Mouse (Mus musculus) intestine, embryonic 16.5 days (tissue): ENCODE data around the gene 4933428G20Rik. TPM values are rescaled to one million over a fixed set of nuclear protein-coding genes. Genes with fewer than 3 reads are reported as not detected.

Experiments used
- ATAC-seq: fragments of 200-750 bp; cut with Nextera tagmentation; 2 replicates; pipeline ENCODE4 v1.8.0; 2017; ENCODE audit warnings: moderate TSS enrichment, moderate library complexity
- H3K27ac ChIP-seq: fragments of 300-500 bp; sonication (generic); 2 replicates; pipeline ENCODE4 v1.5.1; 2014; ENCODE audit warnings: mild to moderate bottlenecking, low read length
- H3K27me3 ChIP-seq: fragments of 300-500 bp; sonication (generic); replicated peaks from 2 replicates; pipeline ENCODE4 v1.6.1; 2014; ENCODE audit warnings: low read length, control low read depth, mixed read lengths; ENCODE audit not compliant: control insufficient read depth, insufficient read depth
- H3K36me3 ChIP-seq: fragments of 300-500 bp; sonication (generic); 2 replicates; pipeline ENCODE4 v1.6.1; 2014; ENCODE audit warnings: low read length, control low read depth; ENCODE audit not compliant: control insufficient read depth, insufficient read depth
- H3K4me1 ChIP-seq: fragments of 300-500 bp; sonication (generic); 2 replicates; pipeline ENCODE4 v1.6.1; 2014; ENCODE audit warnings: low read length, control low read depth, mixed read lengths; ENCODE audit not compliant: control insufficient read depth, insufficient read depth
- H3K4me2 ChIP-seq: fragments of 300-500 bp; sonication (generic); 2 replicates; pipeline ENCODE4 v1.6.1; 2014; ENCODE audit warnings: low read depth, low read length, control low read depth
- H3K4me3 ChIP-seq: fragments of 300-500 bp; sonication (generic); 2 replicates; pipeline ENCODE4 v1.5.1; 2014; ENCODE audit warnings: mild to moderate bottlenecking, low read length
- H3K9ac ChIP-seq: fragments of 300-500 bp; sonication (generic); 2 replicates; pipeline ENCODE4 v1.6.1; 2014; ENCODE audit warnings: low read depth, low read length
- H3K9me3 ChIP-seq: fragments of 300-500 bp; sonication (generic); 2 replicates; pipeline ENCODE4 v1.6.1; 2016; ENCODE audit warnings: low read length, control low read depth; ENCODE audit not compliant: control insufficient read depth
- WGBS: fragments of 180-500 bp; shearing (Covaris S2); extraction: QIAGEN DNeasy Blood & Tissue Kit; methylation state at CpG from one replicate; pipeline ENCODE4 v1.1.7; 2014; 5-methylcytosine and 5-hydroxymethylcytosine counted together
- polyA plus RNA-seq: library from polyadenylated mRNA; unstranded; fragments of >200 nt; fragmentation: Nextera tagmentation; extraction: Ambion mirVana; gene quantifications from 2 replicates; pipeline ENCODE4 v1.2.1, GENCODE M21; 2015

Gene 4933428G20Rik
- polyA plus RNA-seq, 1 experiment from 2014 or later: 0.45 TPM

DNA sequence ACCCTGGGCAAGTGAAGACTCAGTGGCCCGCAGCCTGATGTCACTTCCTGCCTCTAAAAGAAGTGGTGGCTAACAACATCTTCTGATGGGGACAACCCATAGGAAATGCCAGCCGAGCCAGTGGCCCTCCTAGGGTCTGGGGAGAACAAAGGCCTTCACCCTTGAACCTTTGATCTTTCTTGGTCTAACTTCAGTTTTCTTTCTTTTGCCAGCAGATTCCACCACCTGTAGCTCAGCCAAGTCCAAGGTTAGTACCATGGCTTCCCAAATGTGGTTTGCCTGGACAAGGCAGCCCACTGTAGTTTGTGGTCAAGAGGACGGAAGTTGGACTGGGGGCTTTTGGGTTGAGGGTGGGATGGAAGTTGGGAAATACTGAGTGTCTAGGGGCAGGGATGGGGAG, 7.3 kb downstream of the 4933428G20Rik start:
- Histone ChIP-seq H3K9ac (no peak overlapping the region), H3K4me3 (no peak overlapping the region), H3K27me3 (no peaks in the 10 kb centered on the region), H3K36me3 (peaks cover 7% of the 10 kb centered on the region), H3K4me2 (no peak overlapping the region), H3K9me3 (no peaks in the 10 kb centered on the region), H3K27ac (no peak overlapping the region), H3K4me1 (no peaks in the 10 kb centered on the region)
- WGBS: 89% methylated on average over 3 of the region's 3 CpGs
- ATAC-seq: no peak

DNA sequence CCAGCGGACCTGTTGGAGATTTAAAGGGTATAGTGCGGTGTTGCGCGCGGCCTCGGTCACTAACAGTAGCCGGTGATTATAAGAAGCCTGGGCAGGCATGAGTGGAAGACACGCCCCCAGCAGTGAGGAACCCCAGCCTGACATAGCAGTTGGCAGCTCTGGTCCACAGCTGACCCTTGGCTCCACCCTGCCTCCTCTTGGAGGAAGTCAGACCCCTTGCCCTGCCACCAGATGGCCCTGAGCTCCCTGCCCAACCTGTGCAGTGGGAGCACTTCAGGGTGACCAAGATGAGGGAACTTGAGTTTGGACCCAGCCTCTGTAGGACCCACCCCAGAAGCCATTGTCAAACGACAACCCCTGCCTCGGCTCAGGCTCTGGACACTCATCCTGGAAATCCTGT, 8.5 kb downstream of the 4933428G20Rik start:
- 75% methylated on average over 10 of the region's 10 CpGs for WGBS
- Histone ChIP-seq H3K36me3 (peaks cover 10% of the 10 kb centered on the region), H3K4me1 (no peaks in the 10 kb centered on the region), H3K27ac (no peak overlapping the region), H3K4me3 (no peak overlapping the region), H3K4me2 (no peak overlapping the region), H3K9me3 (no peaks in the 10 kb centered on the region), H3K9ac (no peak overlapping the region), H3K27me3 (no peaks in the 10 kb centered on the region)
- ATAC-seq: no peak

DNA sequence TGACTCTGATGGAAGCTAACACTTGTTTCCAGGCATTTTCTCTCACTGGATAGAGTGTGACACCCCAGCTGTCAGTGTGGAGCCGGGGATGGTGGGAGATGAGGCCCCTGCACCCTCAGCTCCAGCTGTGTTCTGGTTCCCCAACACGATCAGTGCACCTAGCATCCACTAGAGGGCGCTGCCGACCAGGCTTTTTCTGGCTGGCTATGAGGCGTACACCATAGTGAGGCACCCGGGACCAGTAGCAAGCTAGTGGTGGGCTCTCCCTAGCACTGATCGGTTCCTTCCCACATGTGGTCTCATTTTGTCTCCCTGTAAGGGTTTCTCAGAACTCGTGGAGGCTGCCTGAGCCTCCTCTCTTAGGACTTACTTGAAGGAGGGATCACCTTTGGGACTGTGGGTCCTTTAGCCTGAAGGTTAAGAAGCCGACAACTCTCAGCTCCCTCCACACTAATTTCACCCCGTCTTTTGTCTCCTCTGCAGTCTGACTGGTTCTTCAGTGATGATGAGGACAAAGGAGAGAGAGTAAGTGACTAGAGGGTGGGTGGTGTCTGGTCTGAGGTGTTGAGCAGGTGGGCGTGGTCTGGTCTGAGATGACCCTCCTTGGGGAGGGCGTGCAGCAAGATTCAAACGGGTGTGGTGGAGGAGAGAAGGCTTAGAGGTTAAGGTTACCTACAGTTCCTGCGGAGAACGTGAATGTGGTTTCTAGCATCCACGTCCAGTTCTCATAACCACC, 10.4 kb downstream of the 4933428G20Rik start:
- Histone ChIP-seq H3K9ac (no peak overlapping the region), H3K36me3 (peaks cover 14% of the 10 kb centered on the region; the same call in 1 of the 2 replicates), H3K4me1 (no peaks in the 10 kb centered on the region), H3K27ac (no peak overlapping the region), H3K27me3 (no peaks in the 10 kb centered on the region), H3K4me2 (no peak overlapping the region), H3K9me3 (no peaks in the 10 kb centered on the region), H3K4me3 (no peak overlapping the region)
- 35% methylated on average over 16 of the region's 16 CpGs for WGBS
- peak; percentile 63 for ATAC-seq

DNA sequence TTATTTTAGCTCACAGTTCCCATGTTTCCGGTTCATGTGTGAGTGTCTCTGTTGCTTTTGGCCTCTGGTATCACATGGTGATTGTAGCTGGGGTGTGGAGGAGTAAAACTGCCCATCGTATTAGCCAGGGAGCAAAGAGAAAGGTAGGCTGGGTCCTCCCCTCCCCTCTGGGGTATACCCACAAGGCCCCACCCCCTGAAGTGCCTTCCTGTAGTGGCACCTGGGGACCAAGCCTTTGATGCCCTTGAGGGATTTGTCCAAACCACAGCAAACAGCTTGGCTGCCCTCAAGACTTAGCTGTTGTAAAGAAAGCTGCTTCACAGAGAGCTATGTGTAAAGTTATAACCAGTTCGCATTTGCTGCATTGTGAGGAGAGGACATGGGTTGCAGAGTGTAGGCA, 12.5 kb downstream of the 4933428G20Rik start:
- no peak overlapping the region for H3K4me3 ChIP-seq
- H3K4me2 ChIP-seq: no peak overlapping the region
- no peaks in the 10 kb centered on the region for H3K27me3 ChIP-seq
- H3K36me3 ChIP-seq: peaks cover 12% of the 10 kb centered on the region; the same call in 1 of the 2 replicates
- 74% methylated on average over 3 of the region's 3 CpGs for WGBS
- ATAC-seq: no peak
- H3K9me3 ChIP-seq: no peaks in the 10 kb centered on the region
- no peak overlapping the region for H3K9ac ChIP-seq
- H3K27ac ChIP-seq: no peak overlapping the region
- no peaks in the 10 kb centered on the region for H3K4me1 ChIP-seq

DNA sequence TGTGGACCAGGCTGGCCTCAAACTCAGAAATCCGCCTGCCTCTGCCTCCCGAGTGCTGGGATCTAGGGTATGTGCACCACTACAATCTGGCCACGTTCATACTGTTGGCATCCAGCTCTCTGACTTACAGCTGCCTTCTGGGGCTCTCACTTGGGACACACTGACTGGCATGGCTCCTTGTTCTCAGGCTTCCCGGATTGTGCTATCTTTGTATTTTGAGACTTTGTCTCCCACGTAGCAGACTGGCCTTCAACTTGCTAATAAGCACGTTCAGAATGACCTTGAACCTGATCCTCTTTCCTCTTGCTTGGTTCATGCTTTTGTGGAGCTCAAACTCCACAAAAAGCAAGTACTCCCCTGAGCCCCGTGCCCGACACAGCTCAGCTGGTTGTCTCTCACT, 14.5 kb downstream of the 4933428G20Rik start:
- Histone ChIP-seq H3K27me3 (no peaks in the 10 kb centered on the region), H3K27ac (no peak overlapping the region), H3K9me3 (no peaks in the 10 kb centered on the region)

DNA sequence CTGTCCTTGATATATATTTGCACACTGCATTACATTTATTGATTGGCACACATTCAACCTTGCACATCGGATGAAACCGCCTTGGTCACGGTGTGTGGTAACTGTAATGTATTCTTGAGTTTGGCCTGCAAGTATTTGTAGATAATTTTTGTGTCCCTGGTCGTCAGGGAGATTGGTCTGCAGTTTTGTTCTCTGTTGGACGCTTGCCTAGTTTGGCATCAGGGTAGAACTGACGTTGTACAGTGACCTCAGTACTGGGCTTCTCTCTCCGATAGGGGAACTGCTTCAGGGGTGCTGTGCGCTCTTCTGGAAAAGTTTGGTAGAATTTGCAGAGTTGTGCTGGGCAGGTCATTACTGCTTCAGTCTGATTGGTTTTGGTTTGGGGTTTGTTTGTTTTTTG, 20.3 kb downstream of the 4933428G20Rik start:
- no peaks in the 10 kb centered on the region for H3K9me3 ChIP-seq
- no peak overlapping the region for H3K9ac ChIP-seq
- no peaks in the 10 kb centered on the region for H3K4me1 ChIP-seq
- H3K36me3 ChIP-seq: peaks cover 5% of the 10 kb centered on the region; the same call in 1 of the 2 replicates
- no peaks in the 10 kb centered on the region for H3K27me3 ChIP-seq
- ATAC-seq: no peak
- no peak overlapping the region for H3K4me2 ChIP-seq
- no peak overlapping the region for H3K27ac ChIP-seq
- 74% methylated on average over 8 of the region's 8 CpGs for WGBS
- H3K4me3 ChIP-seq: no peak overlapping the region

More for the DNA sequence above, 14.5 kb downstream of the 4933428G20Rik start:
- Histone ChIP-seq H3K4me3 (no peak overlapping the region), H3K4me1 (no peaks in the 10 kb centered on the region), H3K4me2 (no peak overlapping the region), H3K9ac (no peak overlapping the region), H3K36me3 (0 out of 2 replicates have a peak, but pooled peaks cover 7% of the 10 kb centered on the region)
- ATAC-seq: no peak
- 75% methylated on average over 8 of the region's 8 CpGs for WGBS

DNA sequence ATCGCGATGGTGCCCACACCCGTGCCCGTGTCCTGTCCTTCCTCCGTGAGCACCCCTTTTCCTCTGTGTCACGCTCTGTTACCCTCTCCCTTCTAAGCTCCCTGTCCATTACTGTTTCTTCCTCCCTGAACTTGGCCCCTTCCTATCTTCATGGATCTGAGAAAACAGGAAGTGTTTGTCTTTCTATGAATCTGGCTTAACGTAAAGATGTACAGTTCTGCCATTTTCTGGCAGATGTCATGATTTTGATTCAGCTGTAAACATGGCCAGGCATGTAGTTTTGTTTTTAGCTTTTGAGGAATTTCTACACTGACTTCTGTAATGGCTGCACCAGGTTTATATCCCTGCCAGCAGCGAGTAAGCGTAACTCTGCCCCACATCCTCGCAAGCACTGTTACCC, 21.1 kb downstream of the 4933428G20Rik start:
- H3K4me1 ChIP-seq: no peaks in the 10 kb centered on the region
- no peak for ATAC-seq
- H3K9me3 ChIP-seq: no peaks in the 10 kb centered on the region
- H3K4me2 ChIP-seq: no peak overlapping the region
- H3K4me3 ChIP-seq: no peak overlapping the region
- H3K36me3 ChIP-seq: peaks cover 5% of the 10 kb centered on the region; the same call in 1 of the 2 replicates
- H3K27me3 ChIP-seq: no peaks in the 10 kb centered on the region
- no peak overlapping the region for H3K9ac ChIP-seq
- no peak overlapping the region for H3K27ac ChIP-seq
- 83% methylated on average over 10 of the region's 10 CpGs for WGBS

DNA sequence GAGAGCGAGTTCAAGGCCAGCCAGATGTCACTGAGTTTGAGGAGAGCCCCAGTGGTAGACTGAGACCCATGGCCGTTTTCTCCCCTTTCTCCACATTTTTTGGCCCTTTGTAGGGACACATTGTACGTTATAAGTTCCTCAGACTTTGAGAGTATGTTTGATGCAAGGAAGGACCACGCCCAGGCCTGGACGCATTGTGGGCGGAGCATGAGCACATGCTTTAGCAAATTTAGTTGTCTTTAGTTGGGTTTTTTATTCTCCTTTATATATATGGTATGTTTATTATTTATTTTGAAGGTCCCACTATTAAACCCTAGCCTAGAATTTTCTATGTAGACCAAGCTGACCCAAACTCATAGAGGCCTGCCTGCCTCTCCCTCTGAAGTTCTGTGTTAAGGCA, 21.8 kb downstream of the 4933428G20Rik start:
- no peaks in the 10 kb centered on the region for H3K27me3 ChIP-seq
- no peaks in the 10 kb centered on the region for H3K9me3 ChIP-seq
- WGBS: 90% methylated on average over 6 of the region's 6 CpGs
- no peak overlapping the region for H3K27ac ChIP-seq
- H3K4me2 ChIP-seq: no peak overlapping the region
- no peak overlapping the region for H3K9ac ChIP-seq
- H3K4me1 ChIP-seq: no peaks in the 10 kb centered on the region
- peaks cover 5% of the 10 kb centered on the region; the same call in 1 of the 2 replicates for H3K36me3 ChIP-seq
- H3K4me3 ChIP-seq: no peak overlapping the region
- ATAC-seq: no peak

DNA sequence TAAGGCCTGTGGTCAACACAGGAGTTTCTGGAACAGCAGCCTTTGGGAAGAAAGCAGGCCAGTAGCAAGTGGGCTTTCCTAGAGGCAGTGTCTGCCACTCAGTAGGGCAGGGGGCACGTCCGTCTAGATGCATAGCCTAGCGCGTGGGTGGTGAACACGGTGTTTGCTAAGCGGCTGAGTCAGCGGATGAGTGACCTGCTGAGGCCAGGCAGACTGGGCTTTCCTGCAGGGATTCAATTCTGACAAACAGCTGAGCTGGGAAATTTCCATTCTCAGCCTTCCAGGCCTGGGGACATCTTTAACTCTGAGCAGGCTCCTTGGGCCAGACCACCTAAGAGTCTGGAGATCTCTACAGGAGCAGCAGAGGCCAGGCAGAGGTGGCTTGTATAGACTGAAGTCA, 22.7 kb downstream of the 4933428G20Rik start:
- Histone ChIP-seq H3K9ac (no peak overlapping the region), H3K4me2 (no peak overlapping the region), H3K27me3 (no peaks in the 10 kb centered on the region), H3K36me3 (peaks cover 5% of the 10 kb centered on the region; the same call in 1 of the 2 replicates), H3K4me3 (no peak overlapping the region), H3K27ac (no peak overlapping the region), H3K9me3 (no peaks in the 10 kb centered on the region), H3K4me1 (no peaks in the 10 kb centered on the region)
- 78% methylated on average over 7 of the region's 7 CpGs for WGBS
- no peak for ATAC-seq
